Mouse (Mus musculus) left cerebral cortex, postnatal 14 days (tissue): ENCODE measurements around the gene Alpi. TPM values are rescaled to one million over a fixed set of nuclear protein-coding genes. Genes with fewer than 3 reads are reported as not detected.

Experiments
- DNase-seq, 2 experiments: peaks; one replicate each; pipeline ENCODE4 v3.0.0; 2021 to 2022; ENCODE audit warnings: low spot score in 2 of 2, mixed read lengths in 1 of 2
- intact Hi-C: fragments of 180-260 bp; cut with DNase I; formaldehyde crosslinking; loops from one replicate; pipeline ENCODE4 v1.15.1; 2025
- long read RNA-seq, 2 experiments: library from polyadenylated mRNA; stranded (forward); transcript quantifications; one replicate each; pipeline ENCODE4 v2.0.0; 2021
- total RNA-seq, 2 experiments: library from RNA; stranded (reverse); gene quantifications; 2 replicates each; pipeline ENCODE4 v1.2.3; 2021

The Alpi gene
- total RNA-seq, result not detected
- long read RNA-seq, experiment 1, result 0 reads
- long read RNA-seq, experiment 2, result 0 reads

GRCm38 (mm10) chr1:87101411-87101810, at the start of gene Alpi:
Gene Alpi (minus strand): TSS chr1:87101606.
- intact Hi-C loops, result no loop called here
- DNase-seq, result no peak

GRCm38 (mm10) chr1:87149422-87149821, 48.0 kb upstream of the Alpi start:
- intact Hi-C loops, result no loop called here
- DNase-seq, result no peak

GRCm38 (mm10) chr1:87143141-87143540, 41.7 kb upstream of the Alpi start:
- DNase-seq, result no peak

GRCm38 (mm10) chr1:87142456-87142855, 41.0 kb upstream of the Alpi start:
- DNase-seq, result no peak
- intact Hi-C loops, result no loop called here

More at GRCm38 (mm10) chr1:87143141-87143540, 41.7 kb upstream of the Alpi start:
- intact Hi-C loops, result no loop called here

- intact Hi-C loops, result no loop called here
- no peak for DNase-seq
Observed at GRCm38 (mm10) chr1:87141550-87141949, 40.1 kb upstream of the Alpi start.

GRCm38 (mm10) chr1:87131803-87132202, 30.4 kb upstream of the Alpi start:
- intact Hi-C loops, result no loop called here
- no peak for DNase-seq

- peak; percentile 30 to 45 for DNase-seq
- intact Hi-C loops, result no loop called here
Observed at GRCm38 (mm10) chr1:87127206-87128030, 26.0 kb upstream of the Alpi start.

GRCm38 (mm10) chr1:87124673-87125072, 23.3 kb upstream of the Alpi start, which contains the start of gene Akp3:
Gene Akp3 (plus strand): TSS chr1:87124973.
- intact Hi-C loops, result no loop called here

GRCm38 (mm10) chr1:87114784-87115183, 13.4 kb upstream of the Alpi start:
- DNase-seq, result no peak
- intact Hi-C loops, result no loop called here

More at GRCm38 (mm10) chr1:87124673-87125072, 23.3 kb upstream of the Alpi start, which contains the start of gene Akp3:
- no peak for DNase-seq

- intact Hi-C loops, result no loop called here
- DNase-seq, result peak in 1 of 2 experiments; percentile 20
Observed at GRCm38 (mm10) chr1:87111719-87112354, 10.4 kb upstream of the Alpi start.

GRCm38 (mm10) chr1:87108564-87108963, 7.2 kb upstream of the Alpi start:
- DNase-seq, result no peak
- intact Hi-C loops, result no loop called here

GRCm38 (mm10) chr1:87106536-87106935, 5.1 kb upstream of the Alpi start:
- DNase-seq, result no peak
- intact Hi-C loops, result no loop called here

- DNase-seq, result no peak
- intact Hi-C loops, result no loop called here
Observed at GRCm38 (mm10) chr1:87103936-87104335, 2.5 kb upstream of the Alpi start.

GRCm38 (mm10) chr1:87102114-87102513, 708 bp upstream of the Alpi start:
- no peak for DNase-seq
- intact Hi-C loops, result no loop called here

- peak; percentile 14 to 35 for DNase-seq
- intact Hi-C loops, result no loop called here
Observed at GRCm38 (mm10) chr1:87098358-87098975, 2.9 kb downstream of the Alpi start.

- intact Hi-C loops, result no loop called here
- DNase-seq, result no peak
Observed at GRCm38 (mm10) chr1:87095642-87096041, 5.8 kb downstream of the Alpi start.

GRCm38 (mm10) chr1:87089828-87090227, 11.6 kb downstream of the Alpi start, which contains the start of gene Alppl2:
Gene Alppl2 (minus strand): TSS chr1:87089928.
- no peak for DNase-seq
- intact Hi-C loops, result no loop called here

GRCm38 (mm10) chr1:87089251-87089650, 12.2 kb downstream of the Alpi start:
- intact Hi-C loops, result no loop called here
- DNase-seq, result no peak

- DNase-seq, result no peak
- intact Hi-C loops, result no loop called here
Observed at GRCm38 (mm10) chr1:87086964-87087363, 14.4 kb downstream of the Alpi start.

GRCm38 (mm10) chr1:87086196-87086595, 15.2 kb downstream of the Alpi start:
- DNase-seq, result no peak
- intact Hi-C loops, result no loop called here
